Mouse (Mus musculus) liver, embryonic 14.5 days (tissue): ENCODE results near the gene Osbpl6.

ENCODE experiments used
- CTCF ChIP-seq: IDR thresholded peaks from 2 replicates; pipeline ENCODE4 v1.5.1; 2016; ENCODE audit warnings: antibody characterized with exemption, low read depth, control low read depth
- EP300 ChIP-seq: IDR thresholded peaks from 2 replicates; pipeline ENCODE4 v1.6.1; 2016; ENCODE audit warnings: antibody characterized with exemption, low read depth

GRCm38 (mm10) chr2:76549316-76549715, 143.0 kb downstream of the Osbpl6 start:
- TF ChIP-seq CTCF (no peak), EP300 (no peak)
